7 mouse cellular contexts compared by ENCODE assay signal in the genomic region with DNA sequence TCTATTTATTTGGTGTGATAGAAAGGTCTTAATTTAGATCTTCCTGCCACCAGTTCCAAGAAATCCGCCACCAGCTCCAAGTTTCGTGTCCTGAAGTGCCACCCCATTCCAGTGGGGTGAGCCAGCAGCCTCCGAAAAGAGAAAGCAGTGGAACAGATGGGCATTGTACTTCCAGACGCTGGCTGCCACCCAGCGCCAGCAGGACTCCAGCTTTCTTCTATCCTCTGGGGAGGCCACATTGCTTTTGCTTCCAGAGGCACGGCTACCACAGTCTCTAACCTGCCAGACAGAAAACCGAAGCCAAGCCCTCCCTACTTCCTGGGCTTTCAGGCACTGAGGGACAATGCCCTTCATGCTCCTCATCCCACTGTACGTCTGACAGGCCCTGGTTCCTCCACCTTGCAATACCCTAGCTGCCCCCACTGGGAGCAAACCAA. TPM values are rescaled to one million over a fixed set of nuclear protein-coding genes. Genes with fewer than 3 reads are reported as not detected.
DNase-seq lines count a peak whose midpoint lies in the region; ATAC-seq and TF ChIP-seq lines count a peak whose summit lies in the region.

No protein-coding gene starts in this region.

- peak; percentile 84 for ATAC-seq in hindbrain, embryonic 16.5 days
- ATAC-seq in limb, embryonic 14.5 days (ENCODE audit: low FRiP score, low read depth): 0 out of 2 replicates have a peak, but pooled peaks have one; percentile 31

- WGBS in hindbrain, embryonic 16.5 days: 37% methylated on average over 8 of the region's 8 CpGs
- WGBS in limb, embryonic 14.5 days: 71% methylated on average over 8 of the region's 8 CpGs

- peaks cover 16% of the 10 kb centered on the region for H3K4me1 ChIP-seq in hindbrain, embryonic 16.5 days (ENCODE audit: control insufficient read depth, insufficient read depth, low read depth, low read length)
- H3K4me1 ChIP-seq in limb, embryonic 14.5 days (ENCODE audit: control insufficient read depth, insufficient read depth, low read length): peaks cover 3% of the 10 kb centered on the region; the same call in 1 of the 2 replicates

- H3K4me3 ChIP-seq in hindbrain, embryonic 16.5 days (ENCODE audit: low read length): no peak overlapping the region
- no peak overlapping the region for H3K4me3 ChIP-seq in limb, embryonic 14.5 days (replicated peaks; ENCODE audit: low read length)

- H3K9ac ChIP-seq in hindbrain, embryonic 16.5 days (ENCODE audit: low read depth, low read length): no peak overlapping the region
- H3K9ac ChIP-seq in limb, embryonic 14.5 days (ENCODE audit: low read depth, low read length, severe bottlenecking): no peak overlapping the region

- no peak for TF ChIP-seq POLR2A in limb, embryonic 14.5 days (IDR thresholded peaks at IDR 0.05; ENCODE audit: borderline replicate concordance, extremely low read depth, insufficient read depth, insufficient read length)

- no peaks in the 10 kb centered on the region for H3K27me3 ChIP-seq in hindbrain, embryonic 16.5 days (replicated peaks; ENCODE audit: control insufficient read depth, insufficient read depth, low read length)
- H3K27me3 ChIP-seq in limb, embryonic 14.5 days (ENCODE audit: control insufficient read depth, insufficient read depth, low read length): no peaks in the 10 kb centered on the region

- peak overlapping the region; percentile 78 for H3K27ac ChIP-seq in hindbrain, embryonic 16.5 days (ENCODE audit: low read depth, low read length)
- 0 out of 2 replicates have a peak overlapping the region, but pooled peaks have one; percentile 14 for H3K27ac ChIP-seq in limb, embryonic 14.5 days (replicated peaks; ENCODE audit: low read depth, low read length)

- DNase-seq in adrenal gland, adult 8-10 months: peak; percentile 32
- DNase-seq in brain, embryonic 18.5 days (ENCODE audit: low read depth, low spot score): peak; percentile 59
- peak; percentile 77 to 85 for DNase-seq in frontal cortex, postnatal 10 days (ENCODE audit: low spot score in 2 of 2)
- DNase-seq in limb, embryonic 14.5 days (ENCODE audit: low spot score): peak; percentile 28
- peak; percentile 75 to 80 for DNase-seq in right cerebral cortex, adult 2 months (ENCODE audit: low spot score in 2 of 2)
- DNase-seq in thymus, postnatal 14 days: no peak

- H3K36me3 ChIP-seq in hindbrain, embryonic 16.5 days (ENCODE audit: control insufficient read depth, insufficient read depth, low read length): peaks cover 21% of the 10 kb centered on the region
- peaks cover 35% of the 10 kb centered on the region for H3K36me3 ChIP-seq in limb, embryonic 14.5 days (ENCODE audit: control insufficient read depth, insufficient read depth, low read length)

- H3K4me2 ChIP-seq in hindbrain, embryonic 16.5 days (ENCODE audit: low read length): no peak overlapping the region
- no peak overlapping the region for H3K4me2 ChIP-seq in limb, embryonic 14.5 days (replicated peaks; ENCODE audit: low read depth, low read length, severe bottlenecking)

- no peaks in the 10 kb centered on the region for H3K9me3 ChIP-seq in hindbrain, embryonic 16.5 days (ENCODE audit: control insufficient read depth, low read length)
- H3K9me3 ChIP-seq in limb, embryonic 14.5 days (ENCODE audit: control insufficient read depth, low read length): no peaks in the 10 kb centered on the region

RNA-seq across cellular contexts. Expression of gene Vps26c, which starts 54.1 kb away (rescaled TPM):
- 10 to 100 TPM; 54.3 to 68.1 (median 64.4) TPM for total RNA-seq in adrenal gland, adult 8-10 months (2022)
- 91.3 and 98.0 TPM in 2 replicates for polyA plus RNA-seq in hindbrain, embryonic 16.5 days (2015; fragmentation: Nextera tagmentation; extraction: Ambion mirVana)
- polyA plus RNA-seq in limb, embryonic 14.5 days (2012; rRNA removed): 50.3 and 55.3 TPM in 2 replicates
- 55.0 and 55.7 TPM in 2 replicates for polyA plus RNA-seq in limb, embryonic 14.5 days (2014; fragmentation: Nextera tagmentation; extraction: Ambion mirVana)
